Mouse (Mus musculus) lung, embryonic 15.5 days (tissue): Measurements from ENCODE around the gene Zfp637. TPM values are rescaled to one million over a fixed set of nuclear protein-coding genes. Genes with fewer than 3 reads are reported as not detected.

Experiments used
- ATAC-seq: fragments of 200-750 bp; cut with Nextera tagmentation; 2 replicates; pipeline ENCODE4 v1.8.0; 2017; ENCODE audit warnings: moderate number of reproducible peaks, borderline replicate concordance; ENCODE audit not compliant: low FRiP score, low TSS enrichment; ENCODE audit errors: extremely low read depth
- H3K27ac ChIP-seq: fragments of 300-500 bp; sonication (generic); 2 replicates; pipeline ENCODE4 v1.5.1; 2015; ENCODE audit warnings: moderate library complexity, mild to moderate bottlenecking, inconsistent platforms
- H3K27me3 ChIP-seq: fragments of 300-500 bp; sonication (generic); 2 replicates; pipeline ENCODE4 v1.6.1; 2015; ENCODE audit warnings: inconsistent platforms
- H3K36me3 ChIP-seq: fragments of 300-500 bp; sonication (generic); 2 replicates; pipeline ENCODE4 v1.6.1; 2015; ENCODE audit warnings: inconsistent platforms
- H3K4me1 ChIP-seq: fragments of 300-500 bp; sonication (generic); 2 replicates; pipeline ENCODE4 v1.6.1; 2015; ENCODE audit warnings: inconsistent platforms
- H3K4me2 ChIP-seq: fragments of 300-500 bp; sonication (generic); 2 replicates; pipeline ENCODE4 v1.6.1; 2015; ENCODE audit warnings: inconsistent platforms, mild to moderate bottlenecking, moderate library complexity
- H3K4me3 ChIP-seq: fragments of 300-500 bp; sonication (generic); 2 replicates; pipeline ENCODE4 v1.5.1; 2015; ENCODE audit warnings: mild to moderate bottlenecking, inconsistent platforms
- H3K9ac ChIP-seq: fragments of 300-500 bp; sonication (generic); 2 replicates; pipeline ENCODE4 v1.6.1; 2015; ENCODE audit warnings: inconsistent platforms
- H3K9me3 ChIP-seq: fragments of 300-500 bp; sonication (generic); 2 replicates; pipeline ENCODE4 v1.6.1; 2016; ENCODE audit warnings: inconsistent platforms
- WGBS: fragments of 180-500 bp; shearing (Covaris S2); methylation state at CpG from one replicate; pipeline ENCODE4 v1.1.7; 2015; 5-methylcytosine and 5-hydroxymethylcytosine counted together
- polyA plus RNA-seq: library from polyadenylated mRNA; unstranded; fragments of >200 nt; fragmentation: Nextera tagmentation; extraction: Ambion mirVana; gene quantifications from 2 replicates; pipeline ENCODE4 v1.2.1, GENCODE M21; 2015

Gene Zfp637
- polyA plus RNA-seq = 146 and 148 TPM in 2 replicates

DNA sequence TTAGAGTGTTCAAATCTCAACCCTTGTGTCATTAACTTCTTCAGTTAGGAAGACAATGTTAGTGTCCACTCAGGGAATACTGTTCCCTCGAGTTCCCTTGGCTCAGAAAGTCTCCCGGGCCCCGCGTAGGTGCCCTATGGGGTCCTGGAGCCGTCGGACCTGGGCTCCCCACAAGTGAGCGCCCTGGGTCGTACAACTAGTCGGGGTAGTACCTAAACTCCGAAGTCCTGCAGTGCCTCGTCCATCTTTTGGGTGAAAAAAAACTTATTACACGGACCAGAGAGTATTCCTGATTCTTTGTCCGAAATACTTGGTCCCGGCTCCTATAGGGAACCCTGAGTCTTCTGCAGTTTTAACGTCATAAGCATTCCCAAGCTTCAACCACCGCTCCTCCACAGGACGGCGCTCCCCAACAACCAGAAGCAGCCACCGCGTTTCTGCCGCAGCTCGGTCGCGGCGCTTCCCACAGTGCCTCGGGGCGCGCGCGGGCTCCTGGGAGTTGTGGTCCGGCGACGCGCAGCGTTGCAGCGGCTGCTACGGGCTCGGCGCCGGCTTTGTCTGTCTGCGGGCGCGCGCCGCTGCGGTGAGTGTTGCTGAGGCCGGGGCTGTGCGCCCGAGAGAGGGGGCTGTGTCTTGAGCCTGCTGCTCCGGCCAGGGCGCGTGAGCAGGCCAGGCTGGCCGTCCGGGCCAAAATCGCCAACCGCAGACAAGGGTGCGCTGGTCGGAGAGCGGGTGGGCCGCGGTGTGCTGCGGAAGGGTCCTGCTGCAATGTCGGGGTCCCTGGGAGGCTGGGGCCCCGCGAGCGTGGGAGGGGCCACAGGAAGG is at the start of gene Zfp637:
Gene Zfp637, plus strand, starts transcription at position 495 of the 825 bp plus-strand sequence.
- peak within 1 kb of the TSS; percentile 83 for H3K4me3 ChIP-seq
- peak; percentile 97 for ATAC-seq
- peak within 1 kb of the TSS; percentile 92 for H3K27ac ChIP-seq
- H3K9me3 ChIP-seq = no peaks in the 10 kb centered on the region
- H3K4me2 ChIP-seq = peak within 1 kb of the TSS; percentile 88
- H3K9ac ChIP-seq = peak within 1 kb of the TSS; percentile 96
- no peaks in the 10 kb centered on the region for H3K27me3 ChIP-seq
- peaks cover 28% of the 10 kb centered on the region for H3K36me3 ChIP-seq
- WGBS = under 1% methylated on average over 66 of the region's 66 CpGs
- peaks cover 7% of the 10 kb centered on the region for H3K4me1 ChIP-seq

GRCm38 (mm10) chr6:117795251-117795650 is 45.7 kb upstream of the Zfp637 start:
- H3K4me3 ChIP-seq = no peak overlapping the region
- no peak for ATAC-seq
- WGBS = 90% methylated on average over 3 of the region's 3 CpGs

GRCm38 (mm10) chr6:117800824-117801223 is 40.2 kb upstream of the Zfp637 start:
- Histone ChIP-seq H3K36me3 (no peaks in the 10 kb centered on the region), H3K27me3 (no peaks in the 10 kb centered on the region), H3K9me3 (no peaks in the 10 kb centered on the region), H3K4me3 (no peak overlapping the region), H3K4me1 (no peaks in the 10 kb centered on the region), H3K9ac (no peak overlapping the region), H3K27ac (no peak overlapping the region), H3K4me2 (no peak overlapping the region)
- 87% methylated on average over 7 of the region's 7 CpGs for WGBS
- ATAC-seq = no peak

More at GRCm38 (mm10) chr6:117795251-117795650, 45.7 kb upstream of the Zfp637 start:
- Histone ChIP-seq H3K9me3 (no peaks in the 10 kb centered on the region), H3K27ac (no peak overlapping the region), H3K36me3 (no peaks in the 10 kb centered on the region), H3K4me1 (no peaks in the 10 kb centered on the region), H3K27me3 (no peaks in the 10 kb centered on the region), H3K4me2 (no peak overlapping the region), H3K9ac (no peak overlapping the region)

DNA sequence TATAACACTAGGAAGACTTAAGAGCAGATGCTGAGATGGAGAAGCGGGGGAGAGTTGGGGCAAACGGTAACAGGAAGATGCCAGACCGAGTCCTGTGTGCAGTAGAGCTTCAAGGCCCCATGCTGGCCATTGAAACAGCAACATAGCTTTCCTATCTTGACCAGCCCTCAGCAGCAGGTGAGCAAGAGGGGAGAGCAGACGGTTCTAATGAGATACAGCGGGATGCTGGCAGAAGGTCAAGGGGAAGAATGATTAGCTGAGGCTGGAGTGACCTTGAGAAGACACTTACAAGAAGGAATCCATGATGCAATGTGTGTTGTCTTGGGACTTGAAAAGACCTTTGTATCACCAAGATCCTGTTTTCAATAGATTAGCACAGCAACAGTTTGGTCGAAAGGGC is 39.2 kb upstream of the Zfp637 start:
- no peak for ATAC-seq
- no peaks in the 10 kb centered on the region for H3K9me3 ChIP-seq
- no peak overlapping the region for H3K4me2 ChIP-seq
- WGBS = 66% methylated on average over 6 of the region's 6 CpGs
- no peak overlapping the region for H3K4me3 ChIP-seq
- H3K9ac ChIP-seq = no peak overlapping the region
- H3K36me3 ChIP-seq = no peaks in the 10 kb centered on the region
- no peak overlapping the region for H3K27ac ChIP-seq
- no peaks in the 10 kb centered on the region for H3K4me1 ChIP-seq
- H3K27me3 ChIP-seq = no peaks in the 10 kb centered on the region

GRCm38 (mm10) chr6:117807756-117808155 is 33.2 kb upstream of the Zfp637 start:
- Histone ChIP-seq H3K4me2 (no peak overlapping the region), H3K9ac (no peak overlapping the region), H3K27ac (no peak overlapping the region), H3K36me3 (no peaks in the 10 kb centered on the region), H3K27me3 (no peaks in the 10 kb centered on the region), H3K4me1 (no peaks in the 10 kb centered on the region), H3K4me3 (no peak overlapping the region), H3K9me3 (no peaks in the 10 kb centered on the region)
- WGBS = 90% methylated on average over 1 of the region's 1 CpGs
- no peak for ATAC-seq

GRCm38 (mm10) chr6:117809816-117810215 is 31.2 kb upstream of the Zfp637 start:
- no peaks in the 10 kb centered on the region for H3K36me3 ChIP-seq
- 93% methylated on average over 6 of the region's 6 CpGs for WGBS

GRCm38 (mm10) chr6:117810717-117811116 is 30.3 kb upstream of the Zfp637 start:
- Histone ChIP-seq H3K4me3 (no peak overlapping the region), H3K9me3 (no peaks in the 10 kb centered on the region), H3K27me3 (no peaks in the 10 kb centered on the region), H3K4me2 (no peak overlapping the region), H3K4me1 (no peaks in the 10 kb centered on the region), H3K36me3 (no peaks in the 10 kb centered on the region), H3K27ac (no peak overlapping the region), H3K9ac (no peak overlapping the region)
- ATAC-seq = no peak
- 57% methylated on average over 4 of the region's 4 CpGs for WGBS

More at GRCm38 (mm10) chr6:117809816-117810215, 31.2 kb upstream of the Zfp637 start:
- no peaks in the 10 kb centered on the region for H3K27me3 ChIP-seq
- H3K9ac ChIP-seq = no peak overlapping the region
- no peak overlapping the region for H3K4me2 ChIP-seq
- H3K27ac ChIP-seq = no peak overlapping the region
- no peak for ATAC-seq
- no peak overlapping the region for H3K4me3 ChIP-seq
- H3K9me3 ChIP-seq = no peaks in the 10 kb centered on the region
- H3K4me1 ChIP-seq = no peaks in the 10 kb centered on the region

- WGBS = 70% methylated on average over 5 of the region's 5 CpGs
- Histone ChIP-seq H3K27me3 (no peaks in the 10 kb centered on the region), H3K4me1 (no peaks in the 10 kb centered on the region), H3K4me3 (no peak overlapping the region), H3K27ac (no peak overlapping the region), H3K9ac (no peak overlapping the region), H3K4me2 (no peak overlapping the region), H3K9me3 (no peaks in the 10 kb centered on the region), H3K36me3 (no peaks in the 10 kb centered on the region)
- ATAC-seq = no peak
These were observed 29.7 kb upstream of the Zfp637 start for GRCm38 (mm10) chr6:117811256-117811655.

- no peaks in the 10 kb centered on the region for H3K9me3 ChIP-seq
These were observed 26.3 kb upstream of the Zfp637 start for GRCm38 (mm10) chr6:117814681-117815080.

GRCm38 (mm10) chr6:117817108-117817541 is 23.9 kb upstream of the Zfp637 start:
- Histone ChIP-seq H3K9ac (no peak overlapping the region), H3K4me1 (no peaks in the 10 kb centered on the region), H3K4me2 (no peak overlapping the region), H3K27me3 (no peaks in the 10 kb centered on the region), H3K9me3 (no peaks in the 10 kb centered on the region), H3K4me3 (no peak overlapping the region), H3K27ac (no peak overlapping the region), H3K36me3 (no peaks in the 10 kb centered on the region)
- ATAC-seq = no peak
- WGBS = 55% methylated on average over 4 of the region's 5 CpGs

More at GRCm38 (mm10) chr6:117814681-117815080, 26.3 kb upstream of the Zfp637 start:
- H3K27me3 ChIP-seq = no peaks in the 10 kb centered on the region
- H3K27ac ChIP-seq = no peak overlapping the region
- H3K9ac ChIP-seq = no peak overlapping the region
- no peak overlapping the region for H3K4me2 ChIP-seq
- H3K4me3 ChIP-seq = no peak overlapping the region
- H3K4me1 ChIP-seq = no peaks in the 10 kb centered on the region
- H3K36me3 ChIP-seq = no peaks in the 10 kb centered on the region
- no peak for ATAC-seq

DNA sequence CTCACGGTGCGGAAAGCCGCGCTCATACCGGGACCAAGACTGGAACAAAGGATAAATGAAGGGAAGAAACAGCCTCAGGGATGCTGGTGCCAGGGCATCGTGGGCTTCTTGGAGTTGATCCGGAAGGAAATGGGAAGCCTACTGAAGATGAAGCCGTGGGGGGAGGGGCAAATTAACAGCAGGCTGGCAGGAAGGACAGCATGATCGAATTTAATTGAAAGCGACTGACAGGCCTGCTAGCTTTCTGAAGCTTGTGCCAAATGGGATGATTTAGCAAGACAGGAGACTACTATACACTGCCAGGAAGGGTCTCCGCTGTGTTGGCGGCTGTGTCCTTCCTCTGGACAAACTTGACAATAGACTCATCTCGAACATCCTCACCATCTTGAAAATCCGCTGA is 20.7 kb upstream of the Zfp637 start:
- H3K4me2 ChIP-seq = no peak overlapping the region
- H3K36me3 ChIP-seq = no peaks in the 10 kb centered on the region
- no peaks in the 10 kb centered on the region for H3K27me3 ChIP-seq
- no peaks in the 10 kb centered on the region for H3K4me1 ChIP-seq
- H3K27ac ChIP-seq = no peak overlapping the region
- H3K9ac ChIP-seq = no peak overlapping the region
- no peak overlapping the region for H3K4me3 ChIP-seq
- WGBS = 89% methylated on average over 14 of the region's 14 CpGs
- ATAC-seq = no peak
- H3K9me3 ChIP-seq = no peaks in the 10 kb centered on the region

DNA sequence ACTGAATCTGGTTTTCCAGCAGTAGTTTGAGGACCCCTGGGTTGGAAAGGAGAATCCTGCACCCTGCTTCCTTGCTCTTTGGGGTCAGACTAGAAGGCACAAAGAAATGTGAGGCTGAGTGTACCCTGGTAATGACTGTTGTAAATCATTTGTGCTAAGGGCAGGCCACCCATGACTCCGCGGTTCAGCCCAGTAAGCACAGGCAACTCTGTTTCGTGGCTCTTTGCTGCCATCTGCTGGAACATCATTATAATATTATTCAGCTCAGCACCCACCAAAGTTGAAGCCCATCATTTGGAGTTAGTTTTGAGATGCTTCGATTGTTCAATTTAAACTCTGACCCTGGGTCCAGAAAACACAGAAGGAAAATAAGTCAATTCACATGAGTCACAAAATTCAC is 15.6 kb upstream of the Zfp637 start:
- no peaks in the 10 kb centered on the region for H3K9me3 ChIP-seq
- peaks cover 2% of the 10 kb centered on the region; the same call in 1 of the 2 replicates for H3K27me3 ChIP-seq
- 11% methylated on average over 4 of the region's 4 CpGs for WGBS
- no peak overlapping the region for H3K27ac ChIP-seq
- ATAC-seq = no peak
- no peak overlapping the region for H3K9ac ChIP-seq
- H3K36me3 ChIP-seq = no peaks in the 10 kb centered on the region
- H3K4me1 ChIP-seq = no peaks in the 10 kb centered on the region
- no peak overlapping the region for H3K4me2 ChIP-seq
- H3K4me3 ChIP-seq = no peak overlapping the region
